Mouse (Mus musculus) thymus, adult 2 months (tissue): ENCODE measurements around the gene Rtn4rl1.

Experiments
- CTCF ChIP-seq: fragments of 200-500 bp; IDR thresholded peaks from 2 replicates; pipeline ENCODE4 v1.5.1; 2012; ENCODE audit warnings: mild to moderate bottlenecking, control low read depth, low read length, moderate library complexity, borderline replicate concordance; ENCODE audit not compliant: control insufficient read depth, poor library complexity, insufficient read depth; ENCODE audit errors: extremely low read depth
- POLR2A ChIP-seq: fragments of 200-500 bp; IDR thresholded peaks from 2 replicates; pipeline ENCODE4 v1.6.1; 2012; ENCODE audit warnings: mild to moderate bottlenecking, low read length, control low read depth, moderate library complexity; ENCODE audit not compliant: control insufficient read depth, poor library complexity, insufficient read depth; ENCODE audit errors: extremely low read depth

DNA sequence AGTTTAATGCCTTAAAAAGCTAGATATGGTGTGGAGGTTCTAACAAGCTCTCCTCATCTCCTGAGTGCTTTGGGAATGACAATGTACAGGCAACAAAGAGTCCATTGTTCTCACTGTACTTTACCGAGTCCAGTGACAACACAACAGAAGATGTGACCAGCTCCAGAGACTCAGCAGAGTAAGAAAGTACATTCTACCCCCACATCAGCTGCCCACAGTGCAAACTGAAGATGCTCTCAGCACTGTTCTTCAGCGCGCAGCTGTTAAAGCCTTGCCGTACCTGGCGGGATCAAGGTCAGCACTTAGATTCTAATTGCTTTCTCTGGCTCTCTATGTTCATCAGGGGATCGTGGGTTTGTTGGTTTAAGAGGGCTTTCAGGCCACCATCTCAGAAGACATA, 118.2 kb downstream of the Rtn4rl1 start:
- no peak for TF ChIP-seq POLR2A
- TF ChIP-seq CTCF, result no peak
